Mouse (Mus musculus) megakaryocyte progenitor cell, adult 5-6 weeks (primary cell): ENCODE results near the gene Ociad2. TPM values are rescaled to one million over a fixed set of nuclear protein-coding genes. Genes with fewer than 3 reads are reported as not detected.

Experiments used
- ATAC-seq: replicated peaks from 2 replicates; pipeline ENCODE4 v1.8.0; 2016; ENCODE audit warnings: mild to moderate bottlenecking, moderate TSS enrichment, inconsistent platforms; ENCODE audit not compliant: poor library complexity
- total RNA-seq, 2 experiments: library from RNA; stranded (forward) in 1 of 2; stranded (reverse) in 1 of 2; fragments of 157-497, 149-512 nt in 1 of 2; fragments of 200-1000 nt in 1 of 2; gene quantifications; 2 replicates each; pipeline versions ENCODE4 v1.2.3 to v1.2.4; 2015 to 2017

Ociad2 gene
- 4.7 and 6.9 TPM in 2 replicates for total RNA-seq (2015)
- 5.5 and 7.9 TPM in 2 replicates for total RNA-seq (2017)

- ATAC-seq = no peak
Observed at GRCm38 (mm10) chr5:73340723-73341235, at the start of gene Ociad2. TSS of gene Ociad2 (minus strand) at chr5:73341028.

- no peak for ATAC-seq
Observed at GRCm38 (mm10) chr5:73383647-73383970, 42.8 kb upstream of the Ociad2 start.

- peak; percentile 79 for ATAC-seq
Observed at GRCm38 (mm10) chr5:73382737-73383646, 42.2 kb upstream of the Ociad2 start.

GRCm38 (mm10) chr5:73381976-73382540 is 41.2 kb upstream of the Ociad2 start:
- no peak for ATAC-seq

GRCm38 (mm10) chr5:73381510-73381909 is 40.7 kb upstream of the Ociad2 start:
- no peak for ATAC-seq

- no peak for ATAC-seq
Observed at GRCm38 (mm10) chr5:73380829-73381228, 40.0 kb upstream of the Ociad2 start.

- peak; percentile 86 for ATAC-seq
Observed at GRCm38 (mm10) chr5:73379908-73380307, 39.1 kb upstream of the Ociad2 start.

- no peak for ATAC-seq
Observed at GRCm38 (mm10) chr5:73376491-73376890, 35.7 kb upstream of the Ociad2 start.

- no peak for ATAC-seq
Observed at GRCm38 (mm10) chr5:73376041-73376440, 35.2 kb upstream of the Ociad2 start.

GRCm38 (mm10) chr5:73373184-73373583 is 32.4 kb upstream of the Ociad2 start:
- no peak for ATAC-seq

- ATAC-seq = no peak
Observed at GRCm38 (mm10) chr5:73372601-73373000, 31.8 kb upstream of the Ociad2 start.

- ATAC-seq = no peak
Observed at GRCm38 (mm10) chr5:73369731-73370130, 28.9 kb upstream of the Ociad2 start.

- ATAC-seq = no peak
Observed at GRCm38 (mm10) chr5:73368845-73369447, 28.1 kb upstream of the Ociad2 start.

GRCm38 (mm10) chr5:73367906-73368305 is 27.1 kb upstream of the Ociad2 start:
- no peak for ATAC-seq

- ATAC-seq = peak; percentile 92
Observed at GRCm38 (mm10) chr5:73364107-73364864, 23.5 kb upstream of the Ociad2 start.

- ATAC-seq = no peak
Observed at GRCm38 (mm10) chr5:73362791-73363190, 22.0 kb upstream of the Ociad2 start.

GRCm38 (mm10) chr5:73362338-73362737 is 21.5 kb upstream of the Ociad2 start:
- no peak for ATAC-seq

- no peak for ATAC-seq
Observed at GRCm38 (mm10) chr5:73360240-73360639, 19.4 kb upstream of the Ociad2 start.

GRCm38 (mm10) chr5:73359752-73360141 is 18.9 kb upstream of the Ociad2 start:
- ATAC-seq = no peak

GRCm38 (mm10) chr5:73359134-73359751 is 18.4 kb upstream of the Ociad2 start:
- no peak for ATAC-seq

- peak; percentile 89 for ATAC-seq
Observed at GRCm38 (mm10) chr5:73355393-73355792, 14.6 kb upstream of the Ociad2 start.
